Mouse (Mus musculus): ENCODE measurements around the gene Spata48. TPM values are rescaled to one million over a fixed set of nuclear protein-coding genes. Genes with fewer than 3 reads are reported as not detected.

Gene Spata48
- 1 to 10 TPM; 1.2 to 1.9 TPM for total RNA-seq (2021)
- long read RNA-seq, experiment 1, partial matches to known transcripts: 0 of 4 reads
- long read RNA-seq, experiment 1, other reads (novel, unspliced or antisense): 4 of 4 reads
- long read RNA-seq, experiment 2, partial matches to known transcripts: 0 of 1 reads
- long read RNA-seq, experiment 2, other reads (novel, unspliced or antisense): 1 of 1 reads

DNA sequence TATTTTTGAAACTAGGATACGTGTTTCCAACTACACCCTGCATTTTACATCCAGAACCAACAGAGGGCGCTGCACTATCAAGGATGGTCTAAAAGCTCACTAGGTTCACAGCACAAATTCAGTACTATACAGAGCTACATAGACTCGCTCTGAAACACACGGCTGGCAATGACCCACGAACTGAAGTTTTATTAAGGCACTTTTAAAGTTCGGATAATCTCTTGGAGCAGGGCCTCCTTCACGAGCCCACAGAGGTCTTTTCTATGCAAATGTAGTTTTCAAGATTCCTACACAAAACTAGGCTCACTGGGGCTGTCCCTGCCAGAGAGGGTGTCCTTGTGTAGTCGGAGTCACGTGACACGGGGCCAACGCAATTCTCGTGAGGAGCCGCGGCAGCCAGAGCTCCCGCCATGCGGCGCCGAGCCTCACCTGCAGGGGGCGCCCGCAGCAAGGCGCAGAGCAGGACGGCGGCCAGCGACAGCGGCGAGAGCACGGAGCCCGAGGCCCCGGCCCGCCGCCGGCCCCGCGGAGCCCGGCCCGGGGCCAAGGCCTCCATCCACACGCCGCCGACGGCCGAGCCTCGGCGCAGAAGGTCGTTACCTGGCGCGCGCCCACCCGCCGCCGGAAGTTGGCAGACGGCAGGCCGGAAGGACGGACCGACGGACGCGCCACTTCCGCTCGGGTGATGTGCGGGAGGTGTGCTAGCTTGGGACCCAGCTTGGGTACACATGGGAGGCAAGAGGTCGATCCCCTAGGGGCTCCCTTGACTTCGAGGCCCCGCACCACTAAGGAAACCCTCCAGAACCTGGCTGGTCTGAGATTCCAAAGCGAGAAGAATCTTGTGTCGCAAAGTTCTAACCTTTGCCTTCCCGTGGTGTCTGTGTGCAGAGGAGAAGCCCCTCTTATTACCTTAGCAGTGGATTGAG lies at the start of gene Spata48, which contains the start of gene Zpbp:
TSS of gene Spata48 (plus strand) at position 460 of the 926 bp plus-strand sequence.
TSS of gene Zpbp (minus strand) at position 774 of the 926 bp plus-strand sequence.
- DNase-seq: peak; percentile 88 to 90

DNA sequence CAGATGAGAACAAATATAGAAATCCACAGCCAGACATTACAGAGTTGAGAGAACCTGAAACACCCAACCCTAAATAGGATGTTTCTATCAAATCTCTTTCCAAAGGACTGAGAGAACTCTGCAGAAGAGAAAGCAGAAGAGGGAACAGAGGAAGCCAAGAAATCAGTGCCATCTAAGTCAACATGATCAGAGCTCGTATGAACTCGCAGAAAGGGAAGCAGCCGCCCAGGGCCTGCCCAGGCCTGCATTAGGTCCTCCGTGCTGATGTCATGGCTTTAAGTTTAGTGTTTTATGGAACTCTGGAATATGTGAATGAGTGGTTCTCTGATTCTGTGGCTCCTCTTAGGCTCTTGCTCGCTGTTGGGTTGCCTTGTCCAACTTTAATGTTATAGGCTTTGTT lies 47.7 kb upstream of the Spata48 start:
- no peak for DNase-seq

DNA sequence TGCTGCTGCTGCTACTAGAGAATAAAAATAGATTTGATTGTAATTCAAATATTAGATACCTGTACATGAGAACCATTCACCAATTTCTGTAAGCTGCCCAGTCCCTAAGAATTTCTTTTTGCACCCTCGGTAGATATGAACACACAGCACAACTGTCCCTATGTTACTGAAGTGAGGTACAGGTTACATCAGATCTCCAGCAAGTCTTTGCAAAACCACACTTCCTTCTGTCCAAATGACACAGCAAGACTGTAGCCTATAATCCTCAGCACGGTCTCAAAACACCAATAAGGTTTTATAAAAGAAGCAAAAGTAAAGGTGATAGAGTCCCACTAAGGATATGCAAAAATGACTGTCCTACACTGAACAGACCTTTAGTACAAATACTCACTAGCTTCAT lies 44.5 kb upstream of the Spata48 start:
- no peak for DNase-seq

DNA sequence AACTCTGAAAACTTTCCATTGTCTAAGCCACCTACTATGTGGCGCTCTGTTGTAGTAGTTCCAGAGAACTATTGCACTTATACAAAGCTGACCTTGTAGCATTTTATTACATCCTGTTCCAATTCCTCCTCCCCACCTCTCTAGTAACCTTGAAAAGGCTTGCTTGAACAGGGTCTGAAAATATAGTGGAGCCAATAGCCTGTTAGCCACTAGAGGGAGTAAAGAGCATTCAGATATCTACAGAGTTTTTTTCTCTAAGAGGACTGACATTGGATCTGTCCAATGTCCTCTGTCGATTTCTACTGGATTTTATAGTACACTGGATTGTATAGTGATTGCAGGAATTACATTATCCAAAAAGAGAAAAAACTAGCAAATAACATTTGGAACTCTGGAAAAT lies 6.9 kb upstream of the Spata48 start:
- no peak for DNase-seq

DNA sequence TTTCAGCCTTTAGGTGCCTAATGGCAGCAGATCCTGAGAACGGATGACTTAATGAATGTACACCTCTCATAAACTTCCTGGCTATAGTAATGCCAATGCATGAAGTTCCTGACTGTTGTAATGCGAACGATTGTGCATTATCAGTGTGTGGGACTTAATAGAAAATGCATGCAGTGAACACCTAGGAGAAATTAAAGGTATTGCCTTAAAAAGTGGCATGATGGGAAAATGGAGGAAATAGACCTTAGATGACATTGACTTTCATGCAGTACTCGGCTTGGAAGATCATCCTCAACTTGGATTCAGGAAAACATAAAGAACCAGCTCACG lies 632 bp downstream of the Spata48 start:
- DNase-seq: no peak

DNA sequence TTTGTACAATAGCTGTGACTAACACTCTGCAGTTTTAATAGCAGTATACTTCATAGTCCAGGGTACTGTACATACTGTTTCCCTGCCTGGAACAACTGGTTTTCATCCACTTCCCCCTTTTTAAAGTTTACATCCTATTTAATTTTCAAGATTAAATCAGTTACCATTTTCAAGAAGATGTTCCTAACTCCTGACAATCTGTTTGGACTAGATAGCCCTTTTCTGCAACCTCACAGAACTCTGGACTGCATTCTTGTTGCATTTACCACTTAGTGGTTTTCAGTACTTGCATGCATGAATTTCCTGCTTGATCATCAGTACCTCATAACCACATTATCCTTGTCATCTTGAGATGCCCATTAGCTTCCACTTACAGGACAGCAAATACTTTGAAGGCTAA lies 7.0 kb downstream of the Spata48 start:
- no peak for DNase-seq

DNA sequence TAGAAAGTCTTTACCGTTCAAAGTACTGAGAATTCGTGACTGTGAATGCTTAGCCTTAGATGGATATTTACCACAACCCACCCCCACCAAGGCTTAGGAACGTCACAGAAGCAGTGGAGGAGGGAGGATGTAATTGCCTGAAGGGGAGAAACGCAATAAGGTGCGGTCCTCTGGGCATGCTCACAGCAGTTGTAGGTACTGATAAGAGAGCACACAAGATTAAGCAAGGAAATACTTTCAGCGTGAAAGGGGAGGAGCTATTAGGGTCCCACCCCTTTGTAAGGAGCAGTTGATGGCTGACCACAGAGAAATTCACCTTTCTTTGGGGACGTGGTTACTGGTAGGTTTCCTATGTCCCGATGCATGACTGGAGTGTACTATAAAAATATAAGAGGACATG lies 22.5 kb downstream of the Spata48 start:
- no peak for DNase-seq

DNA sequence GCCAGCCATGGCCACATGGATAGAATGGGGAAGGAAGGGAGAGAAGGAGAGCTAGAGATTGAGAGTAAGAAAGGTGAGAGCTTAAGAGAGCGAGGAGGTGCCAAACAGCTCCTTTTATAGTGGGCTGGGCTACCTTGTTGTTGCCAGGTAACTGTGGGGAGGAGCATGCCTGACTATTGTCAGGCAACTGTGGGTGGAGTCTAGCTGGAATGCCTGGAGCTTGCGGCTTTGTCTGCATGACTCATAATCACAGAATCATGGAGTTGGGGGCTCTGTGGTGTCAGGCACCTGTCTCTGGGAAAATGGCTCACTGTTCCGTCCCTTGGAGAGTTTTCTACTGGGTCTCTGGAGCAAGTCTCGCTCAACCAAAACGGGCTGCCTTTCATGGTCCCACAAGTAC lies 30.1 kb downstream of the Spata48 start:
- DNase-seq: no peak

DNA sequence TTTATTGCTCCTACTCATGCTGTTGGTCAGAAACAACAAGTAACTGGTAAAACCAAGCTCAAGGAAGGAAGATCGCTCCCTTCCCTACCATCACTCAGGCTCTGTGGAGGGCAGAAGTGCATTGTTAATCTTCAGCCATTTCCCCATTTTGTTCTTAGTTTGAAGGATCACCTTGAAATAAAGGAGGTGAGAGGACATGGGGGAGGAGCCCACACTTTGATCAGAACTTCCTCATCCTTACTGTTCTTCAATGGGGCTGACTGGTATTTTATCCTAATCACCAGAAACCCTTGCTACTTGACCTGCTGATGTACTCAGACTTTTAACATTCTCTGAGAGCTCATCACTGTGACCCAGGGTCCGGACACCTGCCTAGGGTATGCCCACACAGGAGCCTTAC lies 33.8 kb downstream of the Spata48 start:
- DNase-seq: no peak

DNA sequence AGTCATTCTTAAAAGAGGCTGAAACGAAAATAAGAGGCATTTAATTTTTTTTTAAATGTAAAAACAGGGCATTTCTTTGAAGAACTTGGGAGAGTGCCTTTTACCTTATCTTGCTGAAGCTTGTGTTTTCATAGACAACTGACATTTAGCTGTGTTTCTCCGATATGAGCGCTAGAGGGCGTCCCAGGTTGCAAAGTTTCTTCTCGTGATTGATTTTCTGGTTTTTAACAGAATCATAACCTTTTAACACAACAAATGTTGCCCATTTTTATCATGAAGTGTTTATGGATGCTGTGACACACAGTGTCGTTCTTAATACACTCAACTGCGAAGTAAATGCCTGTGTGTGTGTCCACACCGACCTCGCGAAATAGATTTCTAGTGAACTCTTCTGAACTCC lies 38.0 kb downstream of the Spata48 start:
- peak in 1 of 2 experiments; percentile 12 for DNase-seq

DNA sequence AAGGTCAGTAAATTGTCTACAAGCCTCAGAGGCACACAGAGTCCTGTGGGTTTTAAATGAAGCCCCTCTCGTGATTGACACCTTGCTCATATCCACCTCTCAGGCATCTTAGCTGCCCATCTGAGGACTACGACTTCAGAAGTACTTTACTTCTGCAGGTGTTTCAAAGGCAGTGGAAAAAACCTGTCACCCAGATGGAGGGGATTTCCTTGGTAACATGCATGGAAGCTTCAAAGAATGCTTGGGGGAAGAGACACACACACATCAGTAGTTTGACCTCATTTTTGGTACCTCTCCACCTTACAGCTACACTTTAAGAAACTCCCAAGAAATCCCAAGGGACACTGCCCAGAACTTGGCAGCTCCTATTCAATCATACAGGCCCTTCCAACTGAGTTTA lies 44.3 kb downstream of the Spata48 start:
- no peak for DNase-seq

DNA sequence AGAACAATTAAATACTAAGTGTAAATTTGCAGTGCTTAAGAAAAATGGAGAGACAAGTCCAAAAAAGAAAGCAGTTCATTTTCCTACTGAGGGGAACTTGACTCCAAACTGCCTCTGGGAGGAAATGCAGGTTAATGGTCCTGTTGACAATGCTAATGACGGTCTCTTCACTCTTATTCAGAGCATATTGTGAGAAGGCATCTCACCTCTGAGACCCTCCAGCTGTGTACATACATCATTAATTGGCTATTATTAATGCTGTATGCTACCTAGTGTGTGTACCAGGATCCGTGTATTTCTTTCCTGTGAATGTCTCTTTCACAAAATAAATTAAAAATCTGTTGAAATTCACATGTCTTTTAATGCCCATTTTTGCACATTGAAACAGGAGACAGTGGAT lies 47.5 kb downstream of the Spata48 start:
- no peak for DNase-seq

DNA sequence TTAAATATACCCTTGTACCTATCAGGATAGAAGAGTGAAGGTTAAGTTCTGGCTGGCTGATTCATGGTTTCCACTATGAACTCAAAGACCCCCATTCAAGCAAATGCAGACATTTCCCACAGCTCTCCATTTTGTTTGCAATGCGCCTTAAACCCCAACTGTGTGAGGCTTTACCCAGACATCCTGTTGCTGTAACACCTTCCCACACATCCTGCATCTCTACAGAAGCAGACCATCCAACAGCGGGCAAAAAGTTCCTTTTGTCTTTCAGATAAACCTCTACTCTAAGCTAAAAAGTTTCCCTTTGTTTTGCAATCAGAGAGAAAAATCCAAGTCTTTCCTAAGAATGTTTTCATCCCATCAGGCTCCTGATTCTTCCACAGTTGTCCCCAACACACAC lies 50.2 kb downstream of the Spata48 start:
- no peak for DNase-seq

DNA sequence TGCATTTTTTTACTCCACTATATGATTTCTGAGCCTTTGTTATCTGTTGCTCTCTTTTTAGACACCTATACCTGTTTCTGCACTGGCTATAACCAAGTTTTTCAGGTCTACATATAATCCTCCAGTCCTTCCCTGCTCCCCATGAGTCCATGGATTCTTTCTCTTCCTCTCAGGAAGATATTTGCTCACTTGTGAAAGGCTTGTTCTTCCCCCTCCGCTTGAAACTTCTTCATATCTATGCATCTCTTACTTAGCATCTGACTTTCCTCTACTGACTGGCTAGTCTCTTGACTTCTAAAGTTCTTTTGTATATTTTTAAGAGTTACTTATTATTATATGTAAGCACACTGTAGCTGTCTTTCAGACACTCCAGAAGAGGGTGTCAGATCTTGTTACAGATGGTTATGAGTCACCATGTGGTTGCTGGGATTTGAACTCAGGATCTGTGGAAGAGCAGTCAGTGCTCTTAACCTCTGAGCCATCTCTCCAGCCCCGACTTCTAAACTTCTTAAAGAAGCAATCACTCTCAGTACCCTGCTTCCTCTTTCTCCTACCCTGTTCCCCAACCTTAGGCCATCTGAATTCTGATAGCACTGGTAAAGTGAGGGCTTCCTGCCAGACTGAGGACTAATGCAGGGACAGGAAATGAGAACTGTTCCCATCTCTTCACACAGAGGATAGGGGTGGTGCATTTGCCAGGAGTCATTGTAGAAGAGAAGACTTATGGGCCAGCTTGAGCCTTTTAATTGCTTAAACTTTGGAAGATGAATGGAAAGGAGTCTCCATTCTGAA lies 51.3 kb downstream of the Spata48 start:
- no peak for DNase-seq

DNA sequence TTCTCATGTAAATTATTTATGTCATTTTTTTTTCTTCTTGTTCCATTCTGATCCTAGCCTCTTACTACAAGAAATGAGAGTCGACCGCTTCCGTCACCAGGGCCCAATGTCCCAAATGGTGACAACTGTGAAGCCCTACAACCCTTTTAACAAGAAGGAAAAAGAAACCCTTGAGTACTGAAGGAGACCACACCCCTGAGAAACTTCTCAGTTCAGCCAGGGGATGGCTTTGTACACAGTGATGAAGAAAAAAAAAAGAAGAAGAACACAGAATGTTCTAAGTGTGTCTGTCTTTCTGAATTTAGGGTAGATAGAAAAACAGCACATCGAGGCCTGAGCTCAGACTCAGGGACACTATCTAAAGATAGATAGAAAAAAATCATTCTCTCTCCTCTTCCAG lies 53.0 kb downstream of the Spata48 start:
- DNase-seq: no peak

DNA sequence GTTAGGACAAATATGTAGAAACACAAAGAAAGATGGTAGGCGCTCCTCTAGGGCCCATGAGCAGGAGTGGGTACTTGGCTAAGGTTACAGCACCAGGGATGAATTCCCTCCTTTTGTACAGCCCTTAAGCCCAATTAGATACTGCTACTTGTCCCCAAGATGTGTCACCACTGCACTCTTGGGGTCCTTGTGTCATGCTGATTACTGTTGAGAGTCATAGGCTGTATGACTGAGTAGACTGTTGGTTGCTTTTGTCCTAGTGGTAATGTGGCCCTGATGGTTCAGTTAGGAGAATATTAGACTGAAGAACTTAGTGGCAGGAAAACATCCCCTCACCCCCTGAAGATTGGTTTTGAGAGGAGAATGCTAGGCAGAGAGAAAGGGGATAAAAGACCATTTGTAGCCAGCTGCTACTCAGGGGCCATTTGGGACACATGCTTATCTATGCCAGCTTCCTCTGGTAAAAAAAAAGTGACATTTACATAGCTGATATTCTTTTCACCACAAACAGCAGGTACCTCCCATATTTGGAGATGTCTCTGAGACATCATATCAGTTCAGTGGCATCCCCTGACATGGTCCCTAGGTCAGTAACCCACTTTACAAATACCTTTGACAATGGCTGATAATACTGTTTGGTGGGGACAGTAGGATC lies 56.0 kb downstream of the Spata48 start:
- DNase-seq: no peak

DNA sequence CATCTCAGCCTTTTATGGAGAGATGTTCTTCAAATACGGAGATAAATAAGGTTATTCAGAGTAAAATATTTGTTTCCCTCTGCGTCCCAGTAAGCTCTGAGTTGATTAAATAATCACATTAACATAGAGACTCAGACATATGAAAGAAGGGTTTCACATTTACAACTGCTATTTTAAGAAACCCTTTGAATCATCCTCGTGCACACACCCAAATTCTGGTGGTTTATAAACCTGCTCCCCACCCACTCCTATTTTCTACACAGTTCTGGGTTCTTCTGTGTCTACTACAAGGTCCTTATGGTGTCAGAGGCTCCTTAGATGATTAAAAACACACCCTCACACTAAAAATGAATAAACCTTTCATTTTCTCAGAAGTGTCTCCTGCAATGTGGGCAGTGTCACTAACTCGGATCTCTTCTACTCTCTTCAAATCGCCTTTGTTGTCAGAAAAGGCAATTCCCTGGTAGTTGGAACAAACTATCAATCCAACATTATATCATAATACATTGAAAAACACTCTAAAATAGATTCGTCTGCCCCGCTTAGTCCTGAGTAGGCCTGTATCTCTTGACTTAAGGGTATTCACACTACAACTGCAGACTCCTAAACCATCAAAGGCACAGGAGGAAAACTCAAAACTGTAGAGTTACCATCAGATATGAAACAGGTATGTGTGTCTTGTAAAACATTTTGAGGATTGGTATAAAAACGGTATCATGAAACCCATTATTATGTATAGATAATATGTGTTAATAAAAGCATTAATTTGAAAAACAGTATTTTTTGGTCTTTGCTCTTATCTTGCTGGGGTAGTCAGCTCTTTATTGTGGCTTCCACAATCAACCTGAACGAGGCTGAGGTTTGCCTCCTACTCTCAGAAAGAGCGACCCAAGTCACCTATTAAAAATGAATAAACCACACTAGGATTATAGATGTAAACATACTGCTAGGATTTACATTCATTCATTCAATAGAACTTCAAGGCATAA lies 57.7 kb downstream of the Spata48 start:
- no peak for DNase-seq

DNA sequence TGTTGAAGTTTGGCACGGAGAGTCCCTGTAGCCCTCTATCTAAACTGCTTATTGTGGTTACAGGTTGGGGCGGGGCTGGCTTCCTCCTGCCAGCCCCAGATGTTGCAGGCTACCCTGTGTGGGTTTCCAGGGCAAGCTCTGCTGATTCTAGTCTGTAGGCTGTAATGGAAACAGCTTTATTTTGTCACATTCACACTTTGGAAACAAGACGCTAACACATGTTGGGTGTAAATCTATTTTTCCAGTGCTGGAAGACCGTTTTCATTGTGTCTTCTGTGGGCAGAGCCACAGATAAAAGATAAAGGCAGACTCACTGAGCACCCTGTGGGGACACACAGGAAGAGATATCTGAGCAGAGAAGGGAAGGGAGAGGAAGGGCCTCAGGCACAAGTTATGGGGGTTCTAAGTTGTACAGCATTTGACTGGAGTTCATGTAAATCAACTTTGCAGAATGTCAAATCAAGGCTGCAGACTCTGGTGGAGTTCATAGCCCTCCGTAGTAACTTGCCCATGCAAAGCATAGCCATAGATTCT lies 60.1 kb downstream of the Spata48 start:
- peak in 1 of 2 experiments; percentile 11 for DNase-seq

DNA sequence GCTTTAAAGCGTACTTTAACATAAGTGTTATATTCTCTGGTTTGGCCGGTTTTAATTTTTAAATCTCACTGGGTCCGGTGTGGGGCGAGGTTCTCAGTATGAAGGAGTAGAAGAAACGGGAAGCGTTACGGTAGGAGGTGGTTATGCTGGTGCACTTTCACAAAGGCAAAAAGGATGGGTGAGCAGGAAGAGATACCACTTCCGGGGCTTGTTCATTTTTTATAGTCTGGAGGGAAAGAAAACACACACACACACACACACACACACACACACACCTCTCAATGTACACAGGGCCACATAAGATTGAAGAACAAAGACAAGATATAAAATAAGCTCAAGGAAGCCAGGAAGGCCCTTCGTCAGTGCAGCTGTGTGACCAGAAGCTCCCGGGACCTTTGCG lies 66.9 kb downstream of the Spata48 start:
- DNase-seq: no peak

DNA sequence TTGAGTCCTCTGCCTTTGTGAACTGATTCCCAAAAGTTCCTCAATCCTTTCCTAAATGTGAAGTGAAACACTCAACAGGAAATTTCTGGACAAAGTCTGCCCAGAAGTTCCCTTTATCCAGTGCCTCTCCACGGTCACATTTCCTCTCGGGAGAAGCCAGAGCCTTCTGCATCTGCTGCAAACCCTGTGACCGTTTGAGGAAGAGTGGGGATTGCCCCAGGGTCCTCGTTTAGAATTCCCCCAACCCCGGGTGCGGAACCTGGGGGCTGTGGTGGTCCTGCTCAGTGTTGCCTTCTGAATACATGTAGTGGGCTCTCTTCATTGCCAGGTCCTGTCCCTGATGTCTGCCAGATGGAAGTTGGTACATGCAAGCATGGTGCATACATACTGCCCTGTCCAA lies 67.3 kb downstream of the Spata48 start:
- DNase-seq: no peak

DNA sequence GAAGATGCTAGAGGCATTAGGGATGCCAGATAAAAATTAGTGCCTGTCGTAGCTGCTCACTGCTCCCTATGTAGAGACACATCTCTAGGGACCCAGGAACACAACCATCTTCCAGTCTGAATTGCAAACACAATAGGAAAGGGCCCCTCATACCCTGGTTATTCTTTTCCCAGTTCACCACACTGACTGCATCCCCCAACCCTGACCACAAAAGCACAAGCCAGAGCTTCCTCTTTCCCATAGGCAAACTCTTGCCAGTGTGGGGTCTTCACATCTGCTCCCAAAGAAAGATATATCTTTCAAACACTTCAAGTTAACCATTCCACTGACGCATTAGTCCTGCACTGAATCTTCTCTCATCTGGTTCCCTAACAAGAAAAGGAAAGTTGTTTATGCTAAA lies 68.2 kb downstream of the Spata48 start:
- DNase-seq: no peak

Data from heart, adult 18-20 months (tissue).